8 mouse cellular contexts compared by ENCODE assay signal in the genomic region with DNA sequence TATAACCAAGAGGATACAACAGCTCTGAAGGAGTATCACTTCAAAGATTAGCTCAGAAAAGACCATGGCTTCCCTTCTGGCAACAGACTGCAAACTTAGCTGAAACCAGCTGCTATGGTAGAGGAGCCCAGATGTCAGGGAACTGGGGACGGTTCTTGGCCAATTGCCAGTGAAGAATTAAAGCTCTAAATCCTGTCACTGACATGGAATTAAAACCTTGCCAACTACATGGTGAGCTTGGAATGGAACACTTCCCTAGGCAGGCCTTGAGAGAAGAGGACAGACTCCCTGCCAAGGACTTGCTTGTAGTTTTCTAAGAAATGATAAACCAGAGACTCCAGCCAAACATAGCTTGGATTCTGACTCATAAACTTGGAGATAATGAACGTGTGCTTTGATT.
A peak's percentile ranks its signal among the peaks of the same experiment; 100 is the strongest.
DNase-seq lines count a peak whose midpoint lies in the region; ATAC-seq and TF ChIP-seq lines count a peak whose summit lies in the region.
"Had no signal": no experiment of that assay in that cellular context is flagged by ENCODE, and none has a peak within 500 bp of the region (broad histone marks: within the 10 kb centered on the region; RNA-seq: fewer than 3 reads in every experiment).

No protein-coding gene starts in this region.

- no peaks in the 10 kb centered on the region for H3K9me3 ChIP-seq in intestine, embryonic 15.5 days

- H3K4me1 ChIP-seq in intestine, embryonic 15.5 days (replicated peaks): no peaks in the 10 kb centered on the region
- H3K4me1 ChIP-seq: heart, embryonic 13.5 days had no signal

- 53% methylated on average over 2 of the region's 2 CpGs for WGBS in intestine, embryonic 15.5 days

- H3K9ac ChIP-seq in intestine, embryonic 15.5 days: no peak overlapping the region
- H3K9ac ChIP-seq: heart, embryonic 13.5 days had no signal

- H3K27ac ChIP-seq in intestine, embryonic 15.5 days: no peak overlapping the region

- H3K4me2 ChIP-seq in intestine, embryonic 15.5 days (replicated peaks): no peak overlapping the region
- H3K4me2 ChIP-seq: heart, embryonic 13.5 days had no signal

- no peak overlapping the region for H3K4me3 ChIP-seq in intestine, embryonic 15.5 days (replicated peaks)
- H3K4me3 ChIP-seq: heart, embryonic 13.5 days had no signal

- no peak for TF ChIP-seq POLR2A in brain, embryonic 14.5 days (IDR thresholded peaks at IDR 0.05; ENCODE audit: borderline replicate concordance, extremely low read depth, insufficient read depth, insufficient read length, poor library complexity, severe bottlenecking)

- no peaks in the 10 kb centered on the region for H3K27me3 ChIP-seq in intestine, embryonic 15.5 days (replicated peaks)
- H3K27me3 ChIP-seq: heart, embryonic 13.5 days had no signal

- peak; percentile 47 for ATAC-seq in intestine, embryonic 15.5 days

- TF ChIP-seq CTCF in brain, embryonic 14.5 days (IDR thresholded peaks at IDR 0.05; ENCODE audit: borderline replicate concordance, extremely low read depth, insufficient read depth, insufficient read length): no peak

- no peaks in the 10 kb centered on the region for H3K36me3 ChIP-seq in intestine, embryonic 15.5 days
- H3K36me3 ChIP-seq: heart, embryonic 13.5 days had no signal

- DNase-seq in kidney, postnatal 4 days: peak; percentile 17 to 23
- DNase-seq in kidney, postnatal 25 days: no peak
- DNase-seq in brain, embryonic 14.5 days (ENCODE audit: low read depth): peak; percentile 89
- peak; percentile 4 for DNase-seq in mesoderm, embryonic 11.5 days (ENCODE audit: low read depth, low spot score)
- DNase-seq in embryo, embryonic 10.5 days (ENCODE audit: low spot score): no peak
- no peak for DNase-seq in embryo, embryonic 10 days (ENCODE audit: low spot score)

Comparison
In these comparisons a context has a peak if more than half of its experiments do, and no peak if none do; other contexts are left out.
1. DNase-seq: peak in kidney, postnatal 4 days (2 of 2), brain, embryonic 14.5 days (single experiment) and mesoderm, embryonic 11.5 days (single experiment); none in kidney, postnatal 25 days (0 of 2), embryo, embryonic 10.5 days (single experiment) and embryo, embryonic 10 days (single experiment).